Mouse (Mus musculus) granulocyte monocyte progenitor cell, adult 5-6 weeks (primary cell): Measurements from ENCODE around the gene Mllt6. TPM values are rescaled to one million over a fixed set of nuclear protein-coding genes. Genes with fewer than 3 reads are reported as not detected.

Experiments
- ATAC-seq: replicated peaks from 2 replicates; pipeline ENCODE4 v1.8.0; 2016; ENCODE audit warnings: mild to moderate bottlenecking, moderate TSS enrichment, inconsistent platforms; ENCODE audit not compliant: poor library complexity, severe bottlenecking
- total RNA-seq, 2 experiments: library from RNA; stranded (forward) in 1 of 2; stranded (reverse) in 1 of 2; fragments of 200-712, 200-1000 nt in 1 of 2; fragments of >200 nt in 1 of 2; fragmentation: Nextera tagmentation in 1 of 2; gene quantifications; 2 replicates each; pipeline ENCODE4 v1.2.3; 2014 to 2017

The Mllt6 gene
- total RNA-seq, 2 experiments from 2014 or later = 5.7 to 6.5 TPM

DNA sequence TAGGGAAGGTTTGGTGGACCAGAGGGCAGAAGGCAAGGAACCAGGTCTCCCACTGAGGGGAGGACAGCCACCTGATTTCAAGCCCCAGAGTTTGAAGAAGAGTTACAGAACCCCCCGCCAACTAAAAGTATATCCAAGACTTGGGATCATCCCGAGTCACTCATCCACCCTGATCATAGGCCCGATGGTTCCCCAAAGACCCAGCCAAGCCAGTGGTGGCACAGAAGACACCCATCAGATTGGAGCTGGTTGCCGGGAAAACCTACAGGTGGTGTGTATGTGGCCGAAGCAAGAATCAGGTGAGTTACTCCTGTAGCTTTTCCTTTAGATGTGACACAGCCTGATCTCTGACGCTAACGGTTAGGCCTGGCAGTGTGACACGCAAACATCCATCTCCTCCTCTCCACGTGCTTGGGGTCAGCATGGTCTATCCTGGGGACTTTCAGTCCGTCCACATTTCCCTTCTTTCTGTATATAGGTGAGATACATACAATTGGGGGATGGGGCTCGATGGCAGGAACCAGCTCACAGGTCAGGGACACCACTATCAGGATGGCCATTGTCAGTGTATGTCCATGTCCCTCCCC, 23.2 kb downstream of the Mllt6 start:
- no peak for ATAC-seq

GRCm38 (mm10) chr11:97687061-97687460, 23.8 kb downstream of the Mllt6 start:
- ATAC-seq = no peak

- 0 out of 2 replicates have a peak, but pooled peaks have one; percentile 33 for ATAC-seq
Observed at GRCm38 (mm10) chr11:97689861-97690260, 26.6 kb downstream of the Mllt6 start.

- no peak for ATAC-seq
Observed at GRCm38 (mm10) chr11:97694435-97694834, 31.2 kb downstream of the Mllt6 start.

DNA sequence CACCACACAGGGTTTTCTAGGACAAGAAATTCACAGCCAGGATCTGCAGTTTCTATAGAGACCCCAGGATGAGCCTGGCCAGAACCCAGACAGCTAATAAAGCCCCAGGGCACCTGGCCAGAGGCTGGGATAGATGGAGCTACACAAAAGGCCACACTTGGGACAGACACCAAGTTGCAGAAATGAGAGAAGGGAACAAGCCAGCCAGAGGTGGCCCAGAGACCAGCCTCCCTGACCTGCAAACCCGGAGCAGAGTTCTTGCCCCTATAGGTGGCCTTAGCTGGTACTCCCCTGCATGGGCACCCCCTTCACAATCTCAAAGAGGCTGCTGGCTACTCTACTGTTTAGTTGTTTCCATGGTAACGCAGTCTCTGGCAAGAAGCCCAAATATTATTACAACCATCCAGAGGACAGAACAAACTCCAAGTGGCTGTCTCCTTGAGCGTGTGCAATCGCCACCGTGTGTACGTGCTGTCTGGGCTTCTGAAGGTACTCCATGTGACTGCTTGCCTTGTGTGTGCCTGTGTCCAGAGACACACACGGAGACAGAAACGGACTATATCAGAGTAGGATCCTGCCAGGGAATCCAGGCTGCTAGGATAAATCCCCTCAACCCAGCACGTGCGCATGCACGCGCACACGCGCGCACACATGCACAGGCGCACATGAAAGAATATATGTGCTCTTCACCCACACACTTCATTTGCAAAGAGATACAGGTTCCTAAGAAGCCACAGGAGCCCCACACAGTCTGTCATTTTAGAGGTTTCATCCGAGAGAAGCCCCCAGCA, 31.9 kb downstream of the Mllt6 start:
- ATAC-seq = no peak

DNA sequence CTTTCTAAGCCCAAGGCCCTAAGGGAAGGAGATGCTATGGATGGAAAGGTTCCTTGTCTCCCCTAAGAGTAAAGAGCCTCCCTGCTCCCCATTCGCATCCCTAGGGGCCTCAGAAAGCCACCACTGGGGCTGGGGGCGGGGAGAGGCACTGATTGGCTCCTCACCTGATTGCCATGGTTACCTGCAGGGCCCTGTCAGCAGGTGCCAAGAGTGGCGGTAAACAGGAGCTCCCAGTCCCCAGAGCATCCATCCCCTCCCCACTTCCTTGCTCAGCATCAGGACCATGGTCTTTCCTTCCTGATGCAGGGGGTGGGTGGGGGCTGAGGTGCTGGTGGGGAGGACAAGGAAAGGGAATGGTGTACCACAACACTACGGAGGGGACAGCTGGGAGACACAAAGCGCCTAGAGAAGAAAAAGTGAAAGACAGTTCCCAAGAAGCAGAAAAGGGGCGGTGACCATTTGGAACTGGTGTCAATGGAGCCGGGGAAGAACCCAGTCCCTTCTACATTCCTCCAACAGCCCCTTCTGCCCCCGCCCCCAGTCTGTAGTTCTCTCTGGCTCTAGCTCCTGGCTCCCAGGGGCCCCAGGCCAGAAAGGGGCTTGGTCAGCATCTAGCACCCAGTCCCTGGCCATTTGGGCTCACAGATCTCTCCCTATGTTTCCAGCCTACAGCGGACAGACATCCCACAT, 32.6 kb downstream of the Mllt6 start:
- ATAC-seq = no peak

- no peak for ATAC-seq
Observed at GRCm38 (mm10) chr11:97696669-97697068, 33.5 kb downstream of the Mllt6 start.

- no peak for ATAC-seq
Observed at GRCm38 (mm10) chr11:97697199-97697890, 34.1 kb downstream of the Mllt6 start.

- no peak for ATAC-seq
Observed at GRCm38 (mm10) chr11:97697891-97698529, 34.8 kb downstream of the Mllt6 start.

DNA sequence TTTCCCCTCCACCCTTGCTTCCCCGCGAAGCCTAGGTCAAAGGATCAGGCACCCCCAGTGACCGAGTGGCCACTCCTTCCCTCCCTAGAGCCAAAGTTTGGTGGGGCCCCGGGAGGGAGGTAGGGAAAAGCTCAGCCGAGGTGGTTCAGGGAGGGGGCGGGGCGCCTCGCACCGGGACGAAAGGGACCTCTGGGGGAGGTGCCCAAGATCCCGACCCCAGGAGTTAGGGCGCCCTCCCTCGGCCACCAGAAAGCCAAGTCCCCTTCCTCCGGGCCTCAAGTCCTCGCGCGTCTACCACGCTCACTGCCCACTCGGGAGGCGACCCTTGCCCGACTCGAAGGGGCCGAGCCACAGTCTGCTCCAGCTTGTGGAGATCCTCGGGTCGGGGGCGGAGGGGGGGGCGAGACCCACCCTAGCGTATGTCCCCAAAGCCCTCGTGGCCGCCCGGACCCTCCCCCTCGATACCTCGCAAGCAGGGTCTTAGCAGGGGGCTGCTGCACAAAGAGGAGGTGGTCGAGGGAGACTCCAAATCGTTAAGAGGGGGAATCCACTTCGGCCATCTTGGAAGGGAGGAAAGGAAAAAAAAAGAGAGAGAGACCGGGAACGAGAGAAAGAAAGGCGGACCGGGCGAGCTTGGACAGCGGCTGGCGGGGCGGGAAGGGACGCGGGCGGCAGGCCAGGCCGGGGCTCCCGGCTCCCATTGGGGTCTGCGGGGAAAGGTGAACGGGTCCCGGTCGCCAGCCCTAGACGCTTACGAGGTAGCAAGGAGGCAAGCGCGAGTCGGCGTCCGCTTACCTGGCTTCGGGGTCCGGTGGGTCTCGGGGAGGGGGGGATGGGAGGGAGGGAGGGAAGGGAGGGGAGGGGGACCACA, 35.8 kb downstream of the Mllt6 start:
- no peak for ATAC-seq

DNA sequence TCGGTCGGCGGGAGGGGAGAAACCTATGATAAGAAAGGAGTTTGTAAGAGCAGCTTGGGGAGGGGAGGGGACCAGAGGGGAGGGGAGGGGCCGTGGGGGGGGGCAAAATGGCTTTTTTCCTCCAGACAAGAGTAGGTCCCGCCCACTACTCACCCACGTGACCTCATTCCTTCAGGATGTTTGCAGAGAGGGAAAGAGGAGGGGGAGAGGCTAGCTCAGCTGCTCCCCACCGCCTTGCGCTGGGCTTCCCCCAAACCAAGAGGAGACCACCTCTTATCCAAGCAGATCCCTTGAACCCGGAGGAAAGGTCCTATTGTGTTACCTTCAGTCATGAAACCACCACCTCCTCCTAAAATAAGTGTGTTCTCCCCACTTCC, 36.4 kb downstream of the Mllt6 start:
- ATAC-seq = no peak

DNA sequence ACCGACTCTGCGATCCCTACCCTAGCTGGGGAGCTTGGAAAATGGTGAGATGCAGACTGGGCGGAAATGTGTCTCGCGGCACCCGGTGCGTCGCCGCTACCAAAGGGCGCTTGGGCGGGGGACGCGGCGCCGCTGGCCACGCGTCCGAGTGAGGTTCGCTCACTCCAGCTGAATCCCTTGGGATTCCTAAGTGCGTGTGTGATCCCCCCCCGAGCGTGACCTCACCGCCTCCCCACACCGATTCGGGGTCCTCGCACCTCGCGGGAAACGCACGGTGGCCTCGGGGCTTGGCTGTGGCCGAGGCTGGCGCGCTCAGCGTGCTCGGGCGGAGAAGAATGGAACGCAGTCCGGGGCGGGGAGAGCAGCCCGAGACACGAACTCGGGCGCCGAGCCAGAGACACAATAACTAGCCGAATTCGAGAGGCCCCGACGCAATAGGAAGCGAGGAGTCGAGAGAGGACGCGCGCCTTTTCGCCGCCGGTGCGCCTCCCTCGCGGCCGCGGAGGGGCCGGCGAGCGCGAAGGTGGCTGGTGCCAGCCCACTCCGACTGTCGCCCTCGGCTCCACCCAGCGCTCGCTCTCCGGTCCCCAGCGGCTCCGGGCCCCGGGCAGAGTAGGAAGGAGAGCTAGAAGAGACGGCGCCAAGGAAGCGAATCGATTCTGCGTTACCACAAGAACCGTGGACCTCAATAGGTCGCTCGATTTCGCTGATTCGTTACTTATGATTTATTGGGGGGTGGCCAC, 37.0 kb downstream of the Mllt6 start, which contains the start of gene Pcgf2:
Gene Pcgf2 (minus strand): TSS at position 495 of the 743 bp plus-strand sequence.
- peak; percentile 5; the same call in 1 of the 2 replicates for ATAC-seq

- ATAC-seq = no peak
Observed at GRCm38 (mm10) chr11:97700746-97701580, 37.7 kb downstream of the Mllt6 start.

GRCm38 (mm10) chr11:97701581-97702392, 38.6 kb downstream of the Mllt6 start:
- no peak for ATAC-seq

DNA sequence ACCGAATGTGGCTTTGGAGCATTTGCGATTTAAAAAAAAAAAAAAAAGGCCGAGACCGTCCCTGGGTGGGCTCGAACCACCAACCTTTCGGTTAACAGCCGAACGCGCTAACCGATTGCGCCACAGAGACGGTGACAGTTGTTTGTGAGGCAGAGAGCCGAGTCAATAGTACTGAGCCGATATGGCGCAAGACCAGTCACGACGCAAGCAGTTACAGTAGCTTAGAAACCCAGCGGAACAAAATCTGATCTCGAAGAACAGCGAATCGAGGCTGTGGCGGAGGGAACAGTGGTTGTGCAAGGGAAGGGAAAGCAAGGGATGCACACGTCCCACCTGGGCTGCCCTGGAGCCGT, 39.2 kb downstream of the Mllt6 start:
- peak; percentile 53 for ATAC-seq

DNA sequence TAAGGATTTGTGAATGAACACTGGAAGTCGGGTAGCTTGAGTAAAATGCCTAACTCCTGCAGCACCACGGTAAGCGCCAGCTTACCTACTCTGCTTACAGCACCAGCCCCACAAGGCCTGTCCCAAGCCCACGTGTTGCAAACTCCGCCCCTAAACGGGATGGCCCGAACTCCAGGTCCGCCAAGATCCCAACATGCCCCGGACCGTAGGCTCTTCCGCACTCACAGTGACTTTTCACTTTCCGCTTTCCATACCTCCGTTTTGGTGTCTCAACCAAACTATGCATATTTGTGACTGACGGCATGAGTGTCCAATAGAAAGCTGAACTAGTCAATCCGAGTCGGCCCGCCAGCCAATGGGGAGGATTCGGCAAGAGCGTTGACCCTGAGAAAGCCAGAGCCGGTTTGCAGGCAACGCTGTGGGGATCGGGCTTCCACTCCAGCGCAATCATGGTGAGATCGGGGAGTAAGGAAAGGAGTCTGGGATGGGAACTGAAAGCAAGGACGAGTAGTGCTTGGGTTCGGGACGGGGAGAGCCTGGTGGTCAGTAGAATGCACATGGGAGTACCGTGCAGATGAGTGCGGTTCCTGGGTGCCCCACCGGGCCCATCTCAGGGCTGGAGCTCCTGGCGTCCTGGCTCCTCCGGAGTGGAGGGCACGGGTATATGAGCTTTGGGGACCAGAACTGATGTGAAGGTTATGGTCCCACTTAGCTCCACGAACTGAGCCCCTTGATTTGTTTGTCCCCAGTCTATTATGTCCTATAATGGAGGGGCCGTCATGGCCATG, 40.0 kb downstream of the Mllt6 start, which contains the start of gene Psmb3:
Gene Psmb3 (plus strand): TSS at position 361 of the 788 bp plus-strand sequence.
- peak; percentile 76 for ATAC-seq
